Mouse (Mus musculus) NIH3T3 (cell line): ENCODE data around the gene Creb3l2.

Experiments used
- DNase-seq: peaks from one replicate; pipeline ENCODE4 v3.0.0-alpha.2; 2012; ENCODE audit warnings: low read depth

Creb3l2 gene

DNA sequence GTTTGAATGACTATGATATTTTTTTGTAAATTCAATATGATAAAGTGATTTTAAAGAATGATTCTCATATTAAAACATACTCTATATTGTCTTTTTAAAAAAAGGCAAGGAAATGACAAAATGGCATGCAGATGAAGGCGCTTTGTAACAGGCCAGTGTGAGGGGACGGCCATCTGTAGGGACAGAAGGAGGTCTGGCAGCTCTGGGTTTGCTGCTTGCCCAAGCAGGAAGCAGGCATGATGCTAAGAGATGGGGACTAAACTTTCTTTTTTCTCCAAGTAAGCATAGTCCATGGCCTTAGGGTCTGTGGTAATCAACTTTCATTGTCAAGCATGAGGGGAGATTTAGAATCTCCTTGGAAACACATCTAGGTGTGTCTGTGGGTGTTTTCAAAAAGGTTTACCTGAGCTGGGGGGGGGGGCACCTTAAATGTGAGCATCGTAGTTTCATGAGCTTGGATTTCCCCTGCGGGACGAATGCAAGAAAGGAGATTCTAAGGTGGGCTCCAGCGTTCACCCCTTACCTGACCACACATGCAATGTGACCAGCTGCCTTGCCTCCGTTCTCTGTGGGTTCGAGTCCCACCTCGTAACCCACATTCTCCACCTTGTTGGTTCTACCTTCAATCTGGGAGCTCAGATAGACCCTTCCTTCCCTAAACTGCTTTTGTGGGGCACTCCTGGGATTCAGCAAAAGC lies 115.9 kb downstream of the Creb3l2 start:
- DNase-seq, result no peak

GRCm38 (mm10) chr6:37325076-37325475 lies 116.9 kb downstream of the Creb3l2 start:
- no peak for DNase-seq

DNA sequence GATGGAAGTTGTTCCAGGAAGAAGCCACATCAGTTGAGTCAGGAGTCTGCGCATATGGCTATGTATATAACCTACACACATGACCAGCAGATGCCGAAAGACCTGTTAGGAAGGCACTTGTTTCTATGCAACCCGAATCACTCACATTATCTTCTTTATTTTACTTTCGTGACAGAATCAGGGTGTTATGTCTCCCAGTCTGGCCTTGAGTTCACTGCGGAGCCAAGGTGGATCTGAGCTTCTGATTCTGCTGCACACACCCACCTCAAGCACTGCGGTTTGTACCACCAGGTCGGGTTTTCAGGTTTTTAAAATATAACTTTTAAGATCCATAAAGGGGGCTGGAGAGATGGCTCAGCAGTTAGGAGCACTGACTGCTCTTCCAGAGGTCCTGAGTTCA lies 119.3 kb downstream of the Creb3l2 start:
- no peak for DNase-seq

DNA sequence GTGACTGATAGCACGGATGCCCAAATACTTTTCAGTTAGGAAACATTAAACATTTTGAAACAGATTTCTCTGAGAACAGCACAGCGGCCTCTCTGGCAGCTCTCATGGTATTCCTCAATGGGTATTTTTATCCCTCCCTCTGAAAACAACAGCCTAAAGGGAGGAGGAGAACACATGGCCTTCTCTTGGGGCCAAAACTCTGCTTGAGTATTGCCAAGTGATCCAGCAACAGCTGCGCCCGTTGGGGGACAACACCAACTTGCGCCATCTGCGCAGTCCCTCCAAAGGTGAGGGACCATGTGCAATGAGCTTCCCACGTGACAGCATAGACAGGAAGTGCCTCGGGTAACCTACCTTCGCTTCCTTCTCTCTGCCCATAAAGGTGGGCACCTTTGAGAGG lies 119.9 kb downstream of the Creb3l2 start:
- DNase-seq, result no peak

DNA sequence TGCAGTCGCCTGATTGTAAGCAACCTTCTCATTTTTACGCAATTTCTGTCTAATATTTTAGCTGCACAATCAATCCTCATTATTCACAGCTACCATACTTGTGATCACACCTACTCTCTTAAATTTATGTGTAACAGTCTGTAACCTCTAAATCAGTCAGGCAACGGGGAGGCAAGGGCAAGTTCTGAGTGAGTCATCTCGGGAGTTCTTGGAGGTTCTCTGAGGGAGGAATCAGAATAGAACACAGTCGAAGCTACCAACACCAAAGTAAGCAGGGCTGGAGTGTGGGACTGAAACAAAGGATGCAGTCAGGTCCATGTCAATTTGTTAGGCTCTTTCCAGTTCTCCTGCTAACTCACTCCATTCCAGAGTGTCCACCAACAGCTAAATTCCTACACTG lies 124.0 kb downstream of the Creb3l2 start:
- DNase-seq, result no peak

GRCm38 (mm10) chr6:37315440-37315839 lies 126.5 kb downstream of the Creb3l2 start:
- DNase-seq, result no peak

- DNase-seq, result no peak
These were observed 131.3 kb downstream of the Creb3l2 start for GRCm38 (mm10) chr6:37310601-37311000.

DNA sequence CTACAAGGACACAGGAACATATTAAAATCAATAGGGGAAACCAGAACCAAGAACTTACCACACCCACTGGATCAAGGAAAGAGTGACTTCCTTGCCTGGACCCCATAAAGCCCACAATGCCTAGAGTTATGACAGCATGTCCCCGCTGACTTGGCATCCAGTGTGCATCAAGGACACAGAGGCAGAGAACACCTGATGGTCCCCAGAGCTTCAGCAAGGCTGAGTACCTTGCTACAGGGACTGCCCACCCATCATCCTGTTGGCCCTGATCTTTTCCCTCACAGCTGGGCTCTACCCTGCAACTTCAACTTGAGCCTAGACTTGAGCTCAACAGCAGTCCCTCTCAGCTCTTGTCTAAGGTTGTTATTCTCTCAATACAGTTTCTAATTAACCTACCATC lies 135.3 kb downstream of the Creb3l2 start:
- DNase-seq, result no peak

GRCm38 (mm10) chr6:37300492-37300891 lies 141.5 kb downstream of the Creb3l2 start:
- no peak for DNase-seq

DNA sequence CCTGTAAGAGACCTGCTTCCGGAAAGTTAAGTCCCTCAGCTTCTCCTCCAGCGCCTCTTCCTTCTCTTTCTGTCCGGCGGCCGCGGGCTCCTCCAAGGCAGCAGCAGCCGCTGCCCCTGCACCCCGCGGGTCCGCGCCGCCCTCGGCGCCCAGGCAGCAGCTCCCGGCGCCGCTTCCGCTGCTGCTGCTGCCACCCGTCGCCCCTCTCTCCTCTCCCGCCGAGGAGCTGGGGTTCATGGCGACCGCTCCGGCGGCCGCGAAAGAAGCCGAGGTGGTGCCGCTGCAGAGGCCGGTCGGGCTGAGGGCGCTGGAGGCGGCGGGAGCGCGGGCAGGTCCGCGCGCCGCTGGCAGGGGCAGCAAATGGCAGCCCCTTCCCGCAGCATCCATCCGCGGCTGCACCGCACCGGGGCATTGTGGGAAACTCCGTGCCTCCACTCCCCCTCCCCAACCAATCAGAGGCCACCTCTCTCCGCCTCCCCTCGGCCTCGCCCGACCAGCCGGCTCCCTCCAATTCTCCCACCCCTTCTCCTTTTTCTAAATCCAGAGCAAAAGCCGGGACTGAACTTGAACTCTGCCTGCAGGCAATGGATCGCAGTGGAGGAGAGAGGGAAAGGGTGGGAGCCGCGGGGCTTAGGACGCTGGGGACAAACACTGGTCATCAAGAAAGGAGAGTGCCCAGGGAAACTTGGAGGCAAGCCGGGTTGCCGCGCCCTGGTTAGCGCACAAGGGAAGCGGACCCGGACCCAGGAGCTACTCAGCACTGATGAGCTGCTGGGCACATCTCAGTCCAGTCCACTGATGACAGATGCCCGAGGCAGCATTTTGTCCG lies 142.2 kb downstream of the Creb3l2 start, which contains the start of gene Dgki:
Dgki (minus strand) TSS at position 623 of the 829 bp plus-strand sequence.
- DNase-seq, result no peak

DNA sequence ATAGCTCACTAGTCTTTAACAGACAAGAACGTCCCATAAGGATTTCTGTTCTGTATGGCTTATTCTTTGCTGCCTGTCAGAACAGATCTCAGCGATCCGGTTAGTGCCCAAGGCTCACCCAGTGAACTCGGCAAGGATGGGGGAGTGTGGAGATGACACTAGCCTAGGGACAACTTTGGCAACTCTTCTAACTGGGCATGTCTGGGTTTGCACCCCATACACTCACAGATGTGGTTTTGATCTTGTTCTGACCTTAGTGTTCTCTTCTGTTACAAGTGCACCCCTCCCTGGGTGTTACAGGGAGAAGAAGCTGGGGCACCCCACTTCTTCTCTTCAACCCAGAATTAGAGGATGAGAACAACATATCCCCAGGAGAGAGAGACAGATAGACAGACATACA lies 143.0 kb downstream of the Creb3l2 start:
- DNase-seq, result no peak

GRCm38 (mm10) chr6:37297744-37298482 lies 144.0 kb downstream of the Creb3l2 start:
- no peak for DNase-seq

DNA sequence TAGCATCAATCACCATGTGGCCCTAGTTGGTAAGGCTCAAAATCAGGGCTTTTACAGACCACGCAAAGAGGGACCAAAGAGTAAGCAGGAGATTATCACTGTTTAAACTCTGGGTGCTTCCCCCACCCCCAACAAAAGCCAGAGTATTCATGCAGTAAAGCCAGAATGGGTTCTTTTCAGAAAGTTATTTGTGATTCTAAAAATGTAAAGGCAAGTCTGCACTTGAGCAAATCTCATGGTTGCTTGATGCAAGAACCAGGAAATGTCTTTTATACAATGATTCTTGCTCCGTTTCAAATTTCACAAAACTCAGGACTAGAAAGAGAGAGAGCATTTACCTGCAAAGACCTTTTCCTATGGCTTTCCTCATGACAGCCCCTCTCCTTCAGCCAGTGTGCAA lies 149.9 kb downstream of the Creb3l2 start:
- no peak for DNase-seq

DNA sequence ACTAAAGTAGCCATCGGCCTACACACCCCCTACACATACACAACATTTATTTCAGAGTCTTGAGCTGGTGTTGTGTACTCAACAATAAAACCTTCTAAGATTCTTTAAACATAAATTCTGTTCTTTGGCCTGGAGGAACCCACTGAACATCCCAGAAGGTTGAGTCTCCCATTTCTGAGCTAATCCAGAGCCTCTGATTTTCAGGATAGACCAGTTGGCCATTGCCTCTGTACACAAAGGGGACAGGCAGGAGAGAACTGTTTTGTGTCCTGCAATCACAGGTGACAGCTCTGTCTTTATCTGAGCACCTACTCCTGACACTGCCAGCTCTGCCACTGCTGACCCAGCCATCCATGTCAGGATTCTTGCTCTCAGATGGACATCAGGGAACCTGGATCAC lies 150.8 kb downstream of the Creb3l2 start:
- DNase-seq, result no peak

DNA sequence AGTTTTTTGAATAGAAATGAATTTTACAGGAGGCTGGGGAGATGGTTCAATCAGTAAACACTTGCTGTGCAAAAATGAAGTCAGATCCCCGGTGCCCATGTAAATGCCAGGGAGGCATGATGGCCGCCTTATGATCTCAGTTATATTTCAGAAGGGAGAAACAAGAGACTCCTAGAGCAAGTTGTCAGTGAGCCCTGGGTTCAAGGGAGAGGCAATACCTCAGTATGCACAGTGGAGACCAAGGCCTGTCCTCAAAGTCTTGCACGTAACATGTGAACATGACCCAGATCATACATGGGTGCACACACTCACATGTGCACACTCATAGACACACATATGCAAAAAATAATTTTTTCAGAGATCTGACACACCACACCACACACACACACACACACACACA lies 151.3 kb downstream of the Creb3l2 start:
- no peak for DNase-seq

- no peak for DNase-seq
These were observed 155.8 kb downstream of the Creb3l2 start for GRCm38 (mm10) chr6:37286134-37286533.

GRCm38 (mm10) chr6:37284879-37285278 lies 157.1 kb downstream of the Creb3l2 start:
- DNase-seq, result no peak

- DNase-seq, result peak; percentile 68
These were observed 158.6 kb downstream of the Creb3l2 start for GRCm38 (mm10) chr6:37283336-37283735.

DNA sequence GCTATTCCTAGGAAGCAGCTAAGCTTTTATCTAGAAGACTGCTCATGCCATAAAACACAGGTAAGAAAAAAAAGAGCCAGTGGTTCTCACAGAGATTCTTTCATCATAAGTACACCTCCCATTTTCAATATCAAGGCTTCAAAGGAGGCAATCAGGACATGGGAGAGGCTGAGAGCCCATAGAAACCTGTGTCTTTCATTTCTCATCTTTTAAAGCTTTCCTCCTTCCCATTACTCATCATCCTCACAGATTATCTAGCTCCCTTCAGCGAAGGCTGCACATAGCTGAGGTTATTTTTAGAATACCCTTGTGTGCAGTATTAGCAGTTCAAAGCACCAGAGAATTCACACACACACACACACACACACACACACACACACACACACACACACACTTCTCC lies 159.3 kb downstream of the Creb3l2 start:
- no peak for DNase-seq
